Mouse (Mus musculus) hindbrain, postnatal 0 days (tissue): ENCODE results near the gene Gm20388. TPM values are rescaled to one million over a fixed set of nuclear protein-coding genes. Genes with fewer than 3 reads are reported as not detected.

Experiments used
- ATAC-seq: fragments of 200-750 bp; cut with Nextera tagmentation; 2 replicates; pipeline ENCODE4 v1.8.0; 2017; ENCODE audit warnings: mild to moderate bottlenecking, moderate TSS enrichment, moderate library complexity
- DNase-seq: peaks from one replicate; pipeline ENCODE4 v3.0.0-alpha.2; 2015; ENCODE audit warnings: low spot score
- H3K27ac ChIP-seq: fragments of 300-500 bp; sonication (generic); 2 replicates; pipeline ENCODE4 v1.5.1; 2014; ENCODE audit warnings: mild to moderate bottlenecking
- H3K27me3 ChIP-seq: fragments of 300-500 bp; sonication (generic); 2 replicates; pipeline ENCODE4 v1.6.1; 2014; ENCODE audit warnings: low read length, mixed read lengths; ENCODE audit not compliant: insufficient read depth
- H3K36me3 ChIP-seq: fragments of 300-500 bp; sonication (generic); 2 replicates; pipeline ENCODE4 v1.6.1; 2014; ENCODE audit warnings: low read length, mixed read lengths; ENCODE audit not compliant: insufficient read depth
- H3K4me1 ChIP-seq: fragments of 300-500 bp; sonication (generic); 2 replicates; pipeline ENCODE4 v1.6.1; 2014; ENCODE audit warnings: antibody characterized with exemption, low read length, mixed read lengths; ENCODE audit not compliant: insufficient read depth
- H3K4me2 ChIP-seq: fragments of 300-500 bp; sonication (generic); 2 replicates; pipeline ENCODE4 v1.6.1; 2014; ENCODE audit warnings: low read depth, mild to moderate bottlenecking, low read length, moderate library complexity, mixed read lengths
- H3K4me3 ChIP-seq: fragments of 300-500 bp; sonication (generic); 2 replicates; pipeline ENCODE4 v1.5.1; 2014; ENCODE audit warnings: low read length
- H3K9ac ChIP-seq: fragments of 300-500 bp; sonication (generic); replicated peaks from 2 replicates; pipeline ENCODE4 v1.6.1; 2014; ENCODE audit warnings: mild to moderate bottlenecking, low read length, moderate library complexity, mixed read lengths
- H3K9me3 ChIP-seq: fragments of 300-500 bp; sonication (generic); 2 replicates; pipeline ENCODE4 v1.6.1; 2016; ENCODE audit warnings: low read length, mixed read lengths
- CTCF ChIP-seq: IDR thresholded peaks from 2 replicates; pipeline ENCODE4 v1.5.1; 2016; ENCODE audit warnings: antibody characterized with exemption, control low read depth, low read depth
- WGBS: fragments of 180-500 bp; shearing (Covaris S2); extraction: QIAGEN DNeasy Blood & Tissue Kit; methylation state at CpG from one replicate; pipeline ENCODE4 v1.1.7; 2014; 5-methylcytosine and 5-hydroxymethylcytosine counted together
- polyA plus RNA-seq: library from polyadenylated mRNA; unstranded; fragments of >200 nt; fragmentation: Nextera tagmentation; extraction: Ambion mirVana; gene quantifications from 2 replicates; pipeline ENCODE4 v1.2.1, GENCODE M21; 2015
- total RNA-seq: library from RNA; depleted of rRNA; stranded (reverse); fragments of >200 nt; gene quantifications from 2 replicates; pipeline ENCODE4 v1.2.3, GENCODE M21; 2014

Gene Gm20388
- total and polyA plus RNA-seq, 2 experiments from 2014 or later = 71.3 TPM; not detected in 1

DNA sequence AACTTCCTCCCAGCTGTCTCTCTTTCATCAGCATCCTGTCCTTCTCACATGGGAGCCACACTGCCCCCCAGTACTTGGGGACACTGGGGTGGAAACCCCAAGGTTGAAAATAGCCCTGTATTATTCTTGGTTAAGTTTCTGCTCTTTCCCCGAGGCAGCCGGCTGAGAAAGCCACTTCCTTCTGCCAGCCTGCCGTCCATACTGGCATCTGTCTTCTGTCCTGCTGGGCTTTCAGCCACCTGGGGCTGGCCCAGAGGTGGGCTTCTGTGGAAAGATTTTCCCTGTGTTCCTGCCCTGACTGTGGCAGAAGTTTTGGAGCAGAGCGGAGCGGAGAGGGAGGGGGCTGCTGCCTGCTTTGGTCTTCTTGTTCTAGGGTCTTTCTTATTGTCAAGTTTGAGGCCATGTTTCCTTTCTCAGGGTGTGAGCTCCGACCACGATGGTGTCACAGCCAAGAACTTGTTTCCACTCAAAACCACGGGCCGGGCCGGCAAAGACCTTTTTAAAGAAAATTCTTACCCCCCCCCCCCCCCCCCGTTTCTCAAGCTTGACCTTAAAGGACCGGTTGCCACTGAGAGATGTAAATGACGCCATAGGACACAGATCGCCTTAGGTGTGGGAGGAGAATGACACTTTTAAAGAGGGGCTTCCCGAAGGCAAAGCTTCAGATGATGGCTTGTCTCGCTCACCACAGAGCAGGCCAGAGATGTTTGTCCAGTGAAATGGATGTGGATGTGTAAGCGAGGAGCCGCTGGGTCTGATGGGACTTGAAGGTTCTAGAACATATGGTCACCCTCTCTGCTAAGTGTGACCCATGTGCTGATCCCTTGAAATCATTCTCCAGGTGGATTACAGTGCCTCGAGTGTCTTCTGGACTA lies 849.9 kb downstream of the Gm20388 start:
- 85% methylated on average over 19 of the region's 19 CpGs for WGBS
- H3K4me1 ChIP-seq = no peaks in the 10 kb centered on the region
- no peak overlapping the region for H3K9ac ChIP-seq
- H3K4me2 ChIP-seq = no peak overlapping the region
- no peaks in the 10 kb centered on the region for H3K27me3 ChIP-seq
- H3K27ac ChIP-seq = no peak overlapping the region
- no peak for TF ChIP-seq CTCF
- H3K4me3 ChIP-seq = no peak overlapping the region
- H3K36me3 ChIP-seq = no peaks in the 10 kb centered on the region
- H3K9me3 ChIP-seq = no peaks in the 10 kb centered on the region
- no peak for ATAC-seq
- no peak for DNase-seq

DNA sequence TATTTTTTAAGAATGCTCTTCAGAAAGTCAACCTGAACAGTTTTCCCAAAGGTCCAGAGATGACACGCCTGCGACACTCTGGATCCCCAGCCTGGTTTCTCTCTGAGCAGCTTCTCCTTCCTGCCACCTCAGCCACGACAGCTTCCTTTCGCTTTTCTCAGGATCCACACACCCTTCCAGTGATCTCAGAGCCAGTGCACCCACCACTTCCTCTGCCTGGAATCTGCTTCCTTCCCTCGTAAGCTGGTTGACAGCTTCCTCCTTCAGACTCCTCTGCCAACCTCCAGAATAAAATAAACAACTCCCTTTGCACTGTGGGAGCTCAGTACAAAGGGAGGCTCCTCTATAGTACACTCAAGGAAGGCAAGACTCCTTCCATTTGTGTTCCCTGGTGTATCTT lies 852.6 kb downstream of the Gm20388 start:
- TF ChIP-seq CTCF = no peak
- no peak overlapping the region for H3K4me2 ChIP-seq
- no peak for DNase-seq
- H3K36me3 ChIP-seq = no peaks in the 10 kb centered on the region
- H3K27ac ChIP-seq = no peak overlapping the region
- no peak overlapping the region for H3K9ac ChIP-seq
- no peak overlapping the region for H3K4me3 ChIP-seq
- no peak for ATAC-seq
- no peaks in the 10 kb centered on the region for H3K9me3 ChIP-seq
- H3K4me1 ChIP-seq = no peaks in the 10 kb centered on the region
- no peaks in the 10 kb centered on the region for H3K27me3 ChIP-seq
- 78% methylated on average over 5 of the region's 5 CpGs for WGBS

DNA sequence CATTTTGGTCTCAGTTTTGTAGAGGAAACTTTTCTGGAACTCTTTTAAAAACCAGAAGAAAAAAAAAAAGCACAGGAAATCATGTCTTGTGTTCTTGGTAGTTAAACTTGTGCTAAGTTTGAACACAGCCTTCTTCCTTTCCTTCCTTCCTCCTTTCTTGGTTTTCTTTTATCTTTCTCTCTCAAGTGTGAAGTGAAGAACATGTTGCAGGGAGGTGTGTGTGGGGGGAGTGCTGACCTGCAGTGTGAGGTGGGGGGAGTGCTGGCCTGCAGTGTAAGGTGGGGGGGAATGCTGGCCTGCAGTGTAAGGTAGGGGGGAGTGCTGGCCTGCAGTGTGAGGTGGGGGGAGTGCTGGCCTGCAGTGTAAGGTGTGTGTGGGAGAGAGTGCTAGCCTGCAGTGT lies 854.0 kb downstream of the Gm20388 start:
- no peak overlapping the region for H3K4me2 ChIP-seq
- TF ChIP-seq CTCF = no peak
- no peaks in the 10 kb centered on the region for H3K36me3 ChIP-seq
- no peaks in the 10 kb centered on the region for H3K9me3 ChIP-seq
- H3K27me3 ChIP-seq = no peaks in the 10 kb centered on the region
- no peaks in the 10 kb centered on the region for H3K4me1 ChIP-seq
- no peak overlapping the region for H3K4me3 ChIP-seq
- DNase-seq = no peak
- H3K27ac ChIP-seq = no peak overlapping the region
- H3K9ac ChIP-seq = no peak overlapping the region
- ATAC-seq = no peak

DNA sequence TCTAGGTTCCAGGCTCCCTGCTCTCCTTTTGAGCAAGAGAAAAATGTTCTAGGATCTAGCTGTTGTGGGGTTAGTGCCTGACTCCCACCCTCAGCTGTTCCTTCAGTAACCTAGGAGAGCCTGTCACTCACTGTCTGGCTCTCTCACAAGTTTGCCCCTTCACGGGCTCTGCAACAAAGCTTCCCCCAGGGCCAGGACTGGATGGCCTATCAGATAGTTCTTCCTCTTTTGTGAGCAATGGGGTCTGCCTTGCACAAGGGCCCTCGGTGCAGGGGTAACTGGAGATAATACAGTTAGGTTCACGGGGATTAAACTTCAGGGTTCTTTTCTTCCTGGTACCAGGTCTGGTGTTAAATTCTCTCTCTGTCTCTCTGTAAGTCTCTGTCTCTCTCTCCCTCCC lies 856.0 kb downstream of the Gm20388 start:
- H3K4me2 ChIP-seq = no peak overlapping the region
- H3K36me3 ChIP-seq = no peaks in the 10 kb centered on the region
- TF ChIP-seq CTCF = no peak
- H3K9me3 ChIP-seq = no peaks in the 10 kb centered on the region
- no peak overlapping the region for H3K27ac ChIP-seq
- H3K9ac ChIP-seq = no peak overlapping the region
- H3K27me3 ChIP-seq = no peaks in the 10 kb centered on the region
- WGBS = 29% methylated on average over 3 of the region's 3 CpGs
- H3K4me1 ChIP-seq = no peaks in the 10 kb centered on the region
- ATAC-seq (no peak), DNase-seq (no peak)
- H3K4me3 ChIP-seq = no peak overlapping the region

GRCm38 (mm10) chr8:120768454-120769218 lies 858.0 kb downstream of the Gm20388 start:
- H3K27me3 ChIP-seq = no peaks in the 10 kb centered on the region
- no peak for TF ChIP-seq CTCF
- H3K4me2 ChIP-seq = no peak overlapping the region
- H3K9ac ChIP-seq = no peak overlapping the region
- DNase-seq (no peak), ATAC-seq (no peak)
- no peaks in the 10 kb centered on the region for H3K4me1 ChIP-seq
- no peak overlapping the region for H3K4me3 ChIP-seq
- no peaks in the 10 kb centered on the region for H3K9me3 ChIP-seq
- H3K27ac ChIP-seq = no peak overlapping the region
- no peaks in the 10 kb centered on the region for H3K36me3 ChIP-seq
- WGBS = 82% methylated on average over 12 of the region's 12 CpGs

- no peaks in the 10 kb centered on the region for H3K4me1 ChIP-seq
- no peak for TF ChIP-seq CTCF
- DNase-seq (no peak), ATAC-seq (no peak)
- H3K27me3 ChIP-seq = no peaks in the 10 kb centered on the region
- H3K4me2 ChIP-seq = no peak overlapping the region
- no peaks in the 10 kb centered on the region for H3K36me3 ChIP-seq
- no peak overlapping the region for H3K4me3 ChIP-seq
- 92% methylated on average over 10 of the region's 10 CpGs for WGBS
- no peak overlapping the region for H3K9ac ChIP-seq
- no peaks in the 10 kb centered on the region for H3K9me3 ChIP-seq
- H3K27ac ChIP-seq = no peak overlapping the region
These were observed 866.5 kb downstream of the Gm20388 start for GRCm38 (mm10) chr8:120777184-120777583.
